Mouse (Mus musculus) adrenal gland, adult (tissue): ENCODE measurements around the gene E2f1.

Experiments used
- DNase-seq, 2 experiments: peaks; one replicate each; pipeline ENCODE4 v3.0.0; 2022 to 2023; ENCODE audit warnings: low spot score in 1 of 2; ENCODE audit not compliant: inconsistent age in 2 of 2

E2f1 gene

DNA sequence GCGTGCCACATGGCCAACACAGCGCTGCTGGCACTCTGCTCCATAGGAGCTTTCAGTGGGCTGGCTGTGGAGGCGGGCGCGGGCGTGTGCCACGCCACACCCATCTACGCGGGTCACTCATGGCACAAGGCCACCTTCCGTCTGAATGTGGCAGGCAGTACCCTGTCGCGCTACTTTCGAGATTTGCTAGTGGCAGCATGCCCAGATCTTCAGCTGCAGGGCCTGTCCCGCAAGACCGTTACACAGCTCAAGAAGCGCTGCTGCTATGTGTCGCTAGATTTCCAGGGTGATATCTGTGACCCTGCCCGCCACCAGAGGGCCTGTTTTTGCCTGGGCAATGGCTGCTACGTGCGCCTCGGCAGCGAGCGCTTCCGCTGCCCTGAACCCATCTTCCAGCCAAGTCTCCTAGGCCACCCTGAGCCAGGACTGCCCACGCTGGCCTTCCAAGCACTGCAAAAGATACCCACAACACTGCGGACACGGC is 17.2 kb downstream of the E2f1 start:
- peak; percentile 82 to 93 for DNase-seq

GRCm38 (mm10) chr2:154551927-154552326 is 17.8 kb downstream of the E2f1 start:
- DNase-seq = no peak

DNA sequence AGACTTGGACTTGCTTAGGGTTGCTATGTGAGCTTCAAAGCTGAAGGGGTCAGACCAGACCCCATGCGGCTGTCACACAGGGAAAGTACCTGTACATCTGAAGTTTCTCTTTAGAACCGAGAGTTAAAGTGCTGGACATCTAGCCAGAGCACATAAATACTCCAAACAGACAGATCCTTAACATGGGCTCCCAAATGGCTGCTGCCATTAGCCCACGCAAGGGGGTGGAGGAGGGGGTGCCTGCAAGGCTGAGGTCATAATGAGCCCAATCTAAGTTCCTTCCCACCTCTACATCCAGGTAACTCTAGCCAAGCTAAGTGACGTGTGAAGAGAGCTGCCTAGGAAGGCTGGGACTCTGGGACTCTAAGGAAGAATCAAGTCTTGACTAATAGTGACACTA is 18.2 kb downstream of the E2f1 start, which contains the start of gene Actl10:
TSS of gene Actl10 (plus strand) at position 301 of the 400 bp plus-strand sequence.
- DNase-seq = no peak

DNA sequence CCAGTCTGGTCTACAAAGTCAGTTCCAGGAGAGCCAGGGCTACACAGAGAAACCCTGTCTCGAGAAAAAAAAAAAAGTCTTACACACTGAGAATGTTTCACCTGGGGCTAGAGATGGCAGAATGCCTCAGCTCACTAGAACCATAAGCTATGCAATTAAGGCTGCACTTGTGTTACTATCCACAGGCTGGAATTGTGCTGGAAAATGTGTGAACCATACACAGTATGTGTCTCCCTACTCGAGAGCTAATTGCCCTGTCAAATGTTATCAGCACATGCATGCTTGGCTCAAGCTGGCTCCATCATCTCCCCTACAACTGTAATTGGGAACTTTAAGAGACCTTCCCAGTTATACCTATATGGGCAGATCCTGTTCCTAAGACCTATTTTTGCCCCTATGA is 18.8 kb downstream of the E2f1 start:
- no peak for DNase-seq

- no peak for DNase-seq
Observed at GRCm38 (mm10) chr2:154549886-154550189, 19.9 kb downstream of the E2f1 start.

DNA sequence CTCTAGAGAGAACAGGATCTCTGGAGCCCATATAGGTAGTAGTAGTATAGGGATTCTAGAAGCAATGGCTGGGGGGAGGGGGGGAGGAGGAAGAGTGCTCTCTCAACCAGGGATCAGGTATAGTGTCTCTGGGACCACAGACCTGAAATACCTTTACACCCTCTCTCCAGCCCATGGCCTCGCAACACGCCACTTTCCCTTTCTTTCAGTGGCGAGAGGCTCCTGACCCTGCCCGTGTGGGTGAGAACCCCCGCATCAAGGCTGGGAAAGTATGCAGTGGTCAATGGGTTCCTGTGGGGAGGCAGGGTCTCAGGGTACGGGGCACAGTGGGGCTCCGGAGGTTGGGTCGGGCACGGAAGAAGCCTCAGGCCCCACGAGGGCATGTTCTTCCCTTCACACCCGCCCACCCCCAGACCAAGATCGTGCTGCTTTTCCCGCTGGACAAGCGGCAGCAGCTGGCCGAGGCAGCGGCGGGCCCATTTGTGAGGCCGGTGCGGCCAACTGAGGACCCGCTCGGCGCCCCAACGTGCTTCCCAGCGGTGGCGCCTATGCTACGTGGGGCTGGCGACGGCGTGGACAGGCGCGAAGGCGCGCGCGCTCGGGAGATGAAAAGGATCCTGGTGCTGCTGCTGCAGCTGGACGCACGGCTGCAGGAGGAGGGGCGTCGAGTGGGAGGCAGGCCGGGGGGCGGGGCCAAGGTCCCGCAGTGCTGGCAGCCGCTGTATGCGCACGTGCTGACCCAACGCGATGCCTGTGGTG is 20.4 kb downstream of the E2f1 start:
- DNase-seq = peak; percentile 80 to 85

GRCm38 (mm10) chr2:154548688-154549087 is 21.0 kb downstream of the E2f1 start:
- peak in 1 of 2 experiments; percentile 56 for DNase-seq

- no peak for DNase-seq
Observed at GRCm38 (mm10) chr2:154546711-154547110, 23.0 kb downstream of the E2f1 start, which contains the start of gene 1700003F12Rik. 1700003F12Rik (plus strand) TSS chr2:154547085.

- peak in 1 of 2 experiments; percentile 57 for DNase-seq
Observed at GRCm38 (mm10) chr2:154543567-154544347, 25.9 kb downstream of the E2f1 start.

DNA sequence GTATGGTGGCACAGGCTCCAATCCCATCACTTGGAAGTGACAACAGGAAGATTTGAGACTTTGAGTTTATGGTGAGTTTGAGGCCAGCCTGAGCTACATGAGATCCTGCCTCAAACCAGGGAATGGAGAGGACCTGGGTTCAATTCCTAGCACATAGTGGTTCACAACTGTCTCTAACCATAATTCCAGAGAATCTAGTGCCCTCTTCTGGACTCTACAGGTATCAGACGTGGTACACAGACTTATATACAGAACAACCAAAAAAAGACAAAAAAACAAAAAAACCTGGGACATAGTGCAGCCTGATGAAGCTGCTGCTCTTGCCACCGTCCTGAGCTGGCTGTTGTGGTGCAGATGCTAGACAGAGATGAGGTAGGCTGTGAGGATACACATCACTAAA is 28.1 kb downstream of the E2f1 start:
- no peak for DNase-seq

DNA sequence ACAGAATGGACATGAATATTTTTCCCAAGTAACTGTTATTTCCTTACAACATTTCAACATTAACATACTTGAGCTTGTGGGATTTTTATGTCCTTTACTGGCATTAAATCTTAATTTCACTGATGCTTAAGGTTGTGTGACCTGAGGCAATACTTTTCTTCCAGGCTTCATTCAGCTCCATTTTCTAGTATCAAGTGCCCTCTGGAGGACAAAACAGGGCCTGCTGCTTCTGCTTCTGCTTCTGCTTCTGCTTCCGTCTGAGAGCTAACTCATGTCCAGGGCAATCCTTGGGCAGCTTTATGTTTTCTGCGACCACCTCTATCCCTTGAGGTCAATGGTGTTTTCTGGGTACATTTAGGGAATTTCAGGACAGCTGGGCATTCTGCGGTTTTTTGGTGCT is 30.0 kb downstream of the E2f1 start:
- DNase-seq = peak; percentile 33 to 78

GRCm38 (mm10) chr2:154538710-154539109 is 31.0 kb downstream of the E2f1 start:
- no peak for DNase-seq

- DNase-seq = peak in 1 of 2 experiments; percentile 49
Observed at GRCm38 (mm10) chr2:154538310-154538709, 31.4 kb downstream of the E2f1 start.

DNA sequence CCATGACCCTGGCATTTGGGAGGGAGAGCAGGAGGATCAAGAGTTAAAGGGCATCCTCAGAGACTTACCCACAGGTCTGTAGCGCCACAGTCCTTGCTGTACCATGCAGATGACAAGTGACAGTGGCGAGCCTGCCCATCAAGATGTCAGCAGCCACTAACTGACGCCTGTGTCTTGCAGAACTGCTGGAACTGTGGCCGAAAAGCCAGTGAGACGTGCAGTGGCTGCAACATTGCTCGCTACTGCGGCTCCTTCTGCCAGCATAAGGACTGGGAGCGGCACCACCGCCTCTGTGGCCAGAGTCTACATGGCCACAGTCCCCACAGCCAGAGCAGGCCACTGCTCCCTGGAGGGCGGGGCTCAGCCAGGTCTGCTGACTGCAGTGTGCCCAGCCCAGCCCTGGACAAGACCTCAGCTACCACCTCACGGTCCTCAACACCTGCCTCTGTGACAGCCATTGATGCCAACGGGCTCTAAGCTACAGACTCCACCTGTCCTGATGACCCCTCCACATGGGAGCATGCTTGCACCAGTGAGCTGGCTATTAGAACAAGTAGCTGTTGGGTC is 34.9 kb downstream of the E2f1 start:
- DNase-seq = peak in 1 of 2 experiments; percentile 24

DNA sequence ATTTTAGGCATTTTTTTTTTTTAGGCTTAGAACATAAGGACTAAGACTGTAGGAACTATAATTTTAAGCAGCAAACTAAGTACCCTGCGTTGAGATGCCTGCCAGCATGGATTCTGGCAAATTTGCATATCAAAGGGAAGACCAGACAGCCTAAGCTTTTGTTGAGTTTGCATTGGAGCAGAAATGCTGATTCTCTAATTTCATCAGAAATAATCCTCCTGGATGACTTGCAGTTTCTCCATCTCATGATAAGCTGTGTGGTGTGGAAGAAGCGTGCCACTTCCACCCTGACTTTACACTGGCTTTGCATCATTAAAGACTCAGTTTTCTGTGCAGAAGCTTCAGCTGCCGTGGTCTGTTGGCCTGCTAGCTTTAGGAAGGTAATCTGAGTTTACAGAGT is 36.8 kb downstream of the E2f1 start:
- DNase-seq = no peak

- DNase-seq = peak in 1 of 2 experiments; percentile 18
Observed at GRCm38 (mm10) chr2:154526531-154526930, 43.2 kb downstream of the E2f1 start.

- no peak for DNase-seq
Observed at GRCm38 (mm10) chr2:154525285-154525684, 44.4 kb downstream of the E2f1 start.

- DNase-seq = peak in 1 of 2 experiments; percentile 28
Observed at GRCm38 (mm10) chr2:154522334-154522733, 47.4 kb downstream of the E2f1 start.

DNA sequence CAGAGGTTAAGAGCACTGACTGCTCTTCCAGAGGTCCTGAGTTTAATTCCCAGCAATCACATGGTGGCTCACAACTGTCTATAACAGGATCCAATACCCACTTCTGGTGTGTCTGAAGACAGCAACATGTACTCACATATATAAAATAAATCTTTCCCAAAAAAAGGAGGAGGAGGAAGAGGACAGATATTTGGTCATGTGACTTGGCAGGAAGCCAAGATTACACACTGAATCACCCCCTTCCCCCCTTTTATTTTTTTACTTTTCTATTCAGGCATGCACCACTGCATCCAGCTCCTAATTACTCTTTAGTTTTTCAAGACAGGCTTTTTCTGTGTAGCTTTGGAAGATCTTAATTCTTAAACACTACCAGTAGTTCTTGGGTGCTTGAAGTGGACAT is 48.2 kb downstream of the E2f1 start:
- DNase-seq = peak in 1 of 2 experiments; percentile 25

DNA sequence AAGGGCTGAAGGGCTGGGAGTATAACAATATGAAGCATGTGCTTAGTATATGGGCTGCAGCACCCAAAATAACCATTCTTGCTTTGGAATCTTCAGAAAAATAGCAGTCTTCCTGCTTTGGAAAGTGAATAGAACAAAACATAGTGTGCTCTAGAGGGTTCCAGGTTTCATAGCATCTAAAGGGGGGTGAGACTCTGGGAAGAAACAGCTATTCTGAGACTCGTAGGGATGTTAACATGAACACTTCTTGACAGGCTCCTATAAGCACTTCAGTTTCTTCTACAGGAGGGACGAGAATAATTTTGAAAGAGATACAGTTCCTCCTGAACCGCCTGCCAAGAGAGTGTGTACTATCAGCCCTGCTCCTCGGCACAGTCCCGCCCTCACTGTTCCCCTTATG is 52.3 kb downstream of the E2f1 start:
- DNase-seq = no peak

- DNase-seq = peak in 1 of 2 experiments; percentile 66
Observed at GRCm38 (mm10) chr2:154516944-154517343, 52.7 kb downstream of the E2f1 start.

DNA sequence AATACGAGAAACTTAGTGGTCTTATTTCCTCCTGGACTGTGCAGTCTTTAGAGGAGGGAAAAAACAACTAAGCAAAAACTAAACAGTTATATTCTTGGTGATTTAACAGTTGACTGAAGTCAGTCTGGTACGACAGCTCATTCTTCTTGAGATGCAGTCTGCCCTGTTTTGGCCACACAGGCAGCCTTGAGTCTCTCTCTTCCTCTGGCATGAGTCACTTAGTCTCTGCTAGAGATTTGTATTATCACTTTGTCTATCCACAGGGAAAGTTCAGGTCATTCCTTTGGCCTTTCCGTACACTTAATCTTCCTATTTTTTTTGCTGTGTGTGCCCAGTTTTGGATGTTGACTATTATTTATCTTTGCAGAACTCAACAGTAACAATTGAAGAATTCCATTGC is 59.6 kb downstream of the E2f1 start:
- peak; percentile 69 to 89 for DNase-seq
